Mouse (Mus musculus): ENCODE results near the gene Pctp. TPM values are rescaled to one million over a fixed set of nuclear protein-coding genes. Genes with fewer than 3 reads are reported as not detected.

The Pctp gene
- total RNA-seq (2014; rRNA removed): 43.4 and 63.1 TPM in 2 replicates
- 18.5 and 22.0 TPM in 2 replicates for polyA plus RNA-seq (2012; rRNA removed)

- peak within 1 kb of the TSS; percentile 88 for H3K4me3 ChIP-seq (ENCODE audit: insufficient read depth, low read depth, low read length)
- H3K9ac ChIP-seq (ENCODE audit: low read depth, low read length): peak within 1 kb of the TSS; percentile 92
- TF ChIP-seq CTCF (IDR thresholded peaks at IDR 0.05; ENCODE audit: low read depth, low read length) (no peak), POLR2A (IDR thresholded peaks at IDR 0.05; ENCODE audit: extremely low read depth, insufficient read depth, low read length) (peak; percentile 86; the same call in 1 of the 2 replicates)
- H3K4me1 ChIP-seq (ENCODE audit: control insufficient read depth, insufficient read depth, low read length): peaks cover 47% of the 10 kb centered on the region
- H3K27ac ChIP-seq (replicated peaks; ENCODE audit: insufficient read depth, low read depth, low read length): peak within 1 kb of the TSS; percentile 90
- H3K27me3 ChIP-seq (ENCODE audit: control insufficient read depth, insufficient read depth, low read length): no peaks in the 10 kb centered on the region
- 3% methylated on average over 35 of the region's 35 CpGs for WGBS
- no peaks in the 10 kb centered on the region for H3K36me3 ChIP-seq (ENCODE audit: control insufficient read depth, insufficient read depth, low read length)
- peak; percentile 88 for DNase-seq (ENCODE audit: extremely low read depth, low read depth, low spot score)
- no peaks in the 10 kb centered on the region for H3K79me2 ChIP-seq (ENCODE audit: control insufficient read depth, insufficient read depth, low read length)
Measured at GRCm38 (mm10) chr11:90002231-90002986, at the start of gene Pctp. Gene Pctp, minus strand, starts transcription at chr11:90002894.

DNA sequence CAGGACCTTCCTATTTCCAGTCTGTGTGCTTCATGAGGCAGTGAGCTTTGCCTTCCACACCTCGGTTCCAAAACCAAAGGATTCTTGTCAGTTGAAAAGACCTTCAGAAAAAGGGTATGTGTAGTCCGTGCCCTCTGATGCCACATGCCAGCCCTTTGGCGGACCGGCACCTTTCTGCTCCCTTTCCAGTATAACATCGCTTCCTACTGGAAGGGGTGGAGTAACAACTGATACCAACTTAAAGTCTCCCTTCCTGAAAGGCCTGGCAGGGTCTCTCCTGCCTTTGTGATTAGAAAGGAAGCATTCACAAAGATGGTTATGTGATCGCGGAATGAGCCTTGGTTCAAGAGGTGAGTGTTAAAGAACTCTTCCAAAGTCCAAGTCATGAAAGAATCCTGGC, 47.3 kb upstream of the Pctp start:
- DNase-seq (ENCODE audit: extremely low read depth, low read depth, low spot score): no peak
- TF ChIP-seq CTCF (IDR thresholded peaks at IDR 0.05; ENCODE audit: low read depth, low read length) (no peak), POLR2A (IDR thresholded peaks at IDR 0.05; ENCODE audit: extremely low read depth, insufficient read depth, low read length) (no peak)
- H3K4me3 ChIP-seq (ENCODE audit: insufficient read depth, low read depth, low read length): no peak overlapping the region
- H3K4me1 ChIP-seq (ENCODE audit: control insufficient read depth, insufficient read depth, low read length): no peaks in the 10 kb centered on the region
- 84% methylated on average over 7 of the region's 7 CpGs for WGBS
- no peaks in the 10 kb centered on the region for H3K27me3 ChIP-seq (ENCODE audit: control insufficient read depth, insufficient read depth, low read length)
- no peak overlapping the region for H3K27ac ChIP-seq (replicated peaks; ENCODE audit: insufficient read depth, low read depth, low read length)
- H3K79me2 ChIP-seq (ENCODE audit: control insufficient read depth, insufficient read depth, low read length): no peaks in the 10 kb centered on the region
- no peak overlapping the region for H3K9ac ChIP-seq (ENCODE audit: low read depth, low read length)
- no peaks in the 10 kb centered on the region for H3K36me3 ChIP-seq (ENCODE audit: control insufficient read depth, insufficient read depth, low read length)

DNA sequence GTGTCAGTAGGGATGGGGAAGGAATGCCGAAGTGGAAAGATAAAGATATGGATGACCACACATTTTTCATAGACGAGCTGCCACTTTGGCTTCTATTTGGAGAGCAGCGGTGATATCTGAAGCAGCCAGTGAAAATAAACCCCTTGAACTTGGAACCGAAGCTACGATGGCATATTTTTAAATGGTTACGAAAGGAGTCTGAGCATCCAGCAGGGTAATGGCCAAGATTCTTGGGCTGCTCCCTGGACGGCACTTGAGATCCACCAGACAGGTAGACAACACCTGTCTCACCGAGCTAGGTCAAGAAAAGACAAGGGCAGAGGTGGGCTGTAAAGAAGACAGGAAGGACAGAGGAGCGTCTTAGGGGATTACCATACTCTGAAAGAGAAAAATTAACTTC, 44.6 kb upstream of the Pctp start:
- DNase-seq (ENCODE audit: extremely low read depth, low read depth, low spot score): no peak
- Histone ChIP-seq H3K27me3 (ENCODE audit: control insufficient read depth, insufficient read depth, low read length) (no peaks in the 10 kb centered on the region), H3K27ac (replicated peaks; ENCODE audit: insufficient read depth, low read depth, low read length) (no peak overlapping the region), H3K4me3 (ENCODE audit: insufficient read depth, low read depth, low read length) (no peak overlapping the region), H3K4me1 (ENCODE audit: control insufficient read depth, insufficient read depth, low read length) (no peaks in the 10 kb centered on the region), H3K36me3 (ENCODE audit: control insufficient read depth, insufficient read depth, low read length) (no peaks in the 10 kb centered on the region), H3K9ac (ENCODE audit: low read depth, low read length) (no peak overlapping the region), H3K79me2 (ENCODE audit: control insufficient read depth, insufficient read depth, low read length) (no peaks in the 10 kb centered on the region)
- 79% methylated on average over 9 of the region's 9 CpGs for WGBS
- no peak for TF ChIP-seq POLR2A (IDR thresholded peaks at IDR 0.05; ENCODE audit: extremely low read depth, insufficient read depth, low read length)
- TF ChIP-seq CTCF (IDR thresholded peaks at IDR 0.05; ENCODE audit: low read depth, low read length): no peak

DNA sequence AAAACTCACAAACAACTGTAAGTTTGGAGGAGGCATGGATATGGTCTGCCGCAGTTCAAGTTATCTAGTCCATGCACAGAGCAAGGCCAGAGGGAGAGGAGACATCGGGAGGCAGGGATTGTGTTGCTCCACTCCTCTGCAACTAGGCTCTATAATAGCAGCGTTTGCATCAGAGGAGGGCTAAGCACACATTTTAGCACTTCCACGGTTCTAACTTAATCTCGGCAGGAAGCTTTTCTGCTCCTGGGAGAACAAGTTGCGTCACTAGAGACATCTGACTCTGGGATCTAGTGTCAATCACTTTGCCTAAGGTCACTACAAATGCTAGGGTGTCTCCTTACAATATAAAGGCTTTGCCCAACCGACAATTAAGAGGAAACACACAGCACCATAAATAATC, 43.5 kb upstream of the Pctp start:
- DNase-seq (ENCODE audit: extremely low read depth, low read depth, low spot score): no peak
- Histone ChIP-seq H3K4me3 (ENCODE audit: insufficient read depth, low read depth, low read length) (no peak overlapping the region), H3K79me2 (ENCODE audit: control insufficient read depth, insufficient read depth, low read length) (no peaks in the 10 kb centered on the region), H3K9ac (ENCODE audit: low read depth, low read length) (no peak overlapping the region), H3K4me1 (ENCODE audit: control insufficient read depth, insufficient read depth, low read length) (no peaks in the 10 kb centered on the region), H3K36me3 (ENCODE audit: control insufficient read depth, insufficient read depth, low read length) (no peaks in the 10 kb centered on the region), H3K27ac (replicated peaks; ENCODE audit: insufficient read depth, low read depth, low read length) (no peak overlapping the region), H3K27me3 (ENCODE audit: control insufficient read depth, insufficient read depth, low read length) (no peaks in the 10 kb centered on the region)
- 42% methylated on average over 7 of the region's 7 CpGs for WGBS
- TF ChIP-seq CTCF (IDR thresholded peaks at IDR 0.05; ENCODE audit: low read depth, low read length): no peak
- no peak for TF ChIP-seq POLR2A (IDR thresholded peaks at IDR 0.05; ENCODE audit: extremely low read depth, insufficient read depth, low read length)

- no peaks in the 10 kb centered on the region for H3K36me3 ChIP-seq (ENCODE audit: control insufficient read depth, insufficient read depth, low read length)
- WGBS: 87% methylated on average over 4 of the region's 4 CpGs
- no peak overlapping the region for H3K9ac ChIP-seq (ENCODE audit: low read depth, low read length)
- H3K27ac ChIP-seq (replicated peaks; ENCODE audit: insufficient read depth, low read depth, low read length): no peak overlapping the region
- no peak for DNase-seq (ENCODE audit: extremely low read depth, low read depth, low spot score)
- no peaks in the 10 kb centered on the region for H3K27me3 ChIP-seq (ENCODE audit: control insufficient read depth, insufficient read depth, low read length)
- no peaks in the 10 kb centered on the region for H3K79me2 ChIP-seq (ENCODE audit: control insufficient read depth, insufficient read depth, low read length)
- H3K4me1 ChIP-seq (ENCODE audit: control insufficient read depth, insufficient read depth, low read length): no peaks in the 10 kb centered on the region
- TF ChIP-seq POLR2A (IDR thresholded peaks at IDR 0.05; ENCODE audit: extremely low read depth, insufficient read depth, low read length) (no peak), CTCF (IDR thresholded peaks at IDR 0.05; ENCODE audit: low read depth, low read length) (no peak)
- no peak overlapping the region for H3K4me3 ChIP-seq (ENCODE audit: insufficient read depth, low read depth, low read length)
Measured at GRCm38 (mm10) chr11:90044459-90044858, 41.8 kb upstream of the Pctp start.

DNA sequence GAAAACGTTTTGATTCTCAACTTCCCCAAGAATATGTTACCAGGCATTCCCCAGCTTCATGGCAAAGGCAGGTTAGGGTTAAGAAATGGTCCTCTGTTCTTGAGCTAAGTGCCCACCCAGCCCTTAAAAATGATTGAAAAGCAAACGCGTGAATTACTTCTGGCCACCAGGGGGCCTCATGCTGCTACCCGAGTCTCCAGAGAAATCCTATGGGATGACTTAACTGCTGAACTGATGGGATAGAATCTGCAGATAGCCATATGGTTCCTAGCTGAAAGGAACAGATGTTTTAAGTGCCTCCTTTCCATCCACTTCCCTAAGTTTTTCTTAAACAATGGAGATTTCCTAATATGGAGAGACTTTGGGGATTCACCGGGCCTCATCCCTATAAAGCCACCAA, 35.3 kb upstream of the Pctp start:
- Histone ChIP-seq H3K79me2 (ENCODE audit: control insufficient read depth, insufficient read depth, low read length) (no peaks in the 10 kb centered on the region), H3K27ac (replicated peaks; ENCODE audit: insufficient read depth, low read depth, low read length) (no peak overlapping the region), H3K9ac (ENCODE audit: low read depth, low read length) (no peak overlapping the region), H3K36me3 (ENCODE audit: control insufficient read depth, insufficient read depth, low read length) (no peaks in the 10 kb centered on the region), H3K4me3 (ENCODE audit: insufficient read depth, low read depth, low read length) (no peak overlapping the region), H3K4me1 (ENCODE audit: control insufficient read depth, insufficient read depth, low read length) (no peaks in the 10 kb centered on the region), H3K27me3 (ENCODE audit: control insufficient read depth, insufficient read depth, low read length) (no peaks in the 10 kb centered on the region)
- peak; percentile 28 for DNase-seq (ENCODE audit: extremely low read depth, low read depth, low spot score)
- WGBS: 28% methylated on average over 5 of the region's 5 CpGs
- TF ChIP-seq POLR2A (IDR thresholded peaks at IDR 0.05; ENCODE audit: extremely low read depth, insufficient read depth, low read length) (no peak), CTCF (IDR thresholded peaks at IDR 0.05; ENCODE audit: low read depth, low read length) (peak; percentile 58)
